Mouse (Mus musculus) adrenal gland, adult 18-20 months (tissue): ENCODE data around the gene Plcd1. TPM values are rescaled to one million over a fixed set of nuclear protein-coding genes. Genes with fewer than 3 reads are reported as not detected.

ENCODE experiments used
- DNase-seq, 2 experiments: peaks; one replicate each; pipeline ENCODE4 v3.0.0; 2021 to 2022; ENCODE audit warnings: low spot score in 2 of 2
- microRNA-seq, 2 experiments: library from miRNA; unstranded; fragments of <30 nt; microRNA quantifications; one replicate each; pipeline ENCODE4 v1.2.0; 2021; ENCODE audit warnings: borderline number of aligned reads in 2 of 2
- total RNA-seq, 2 experiments: library from RNA; stranded (reverse); gene quantifications; 1 replicate in 1 of 2; 2 replicates in 1 of 2; pipeline ENCODE4 v1.2.3; 2021

Gene Plcd1
- total RNA-seq, 2 experiments from 2014 or later, result 7.0 to 10.9 TPM

DNA sequence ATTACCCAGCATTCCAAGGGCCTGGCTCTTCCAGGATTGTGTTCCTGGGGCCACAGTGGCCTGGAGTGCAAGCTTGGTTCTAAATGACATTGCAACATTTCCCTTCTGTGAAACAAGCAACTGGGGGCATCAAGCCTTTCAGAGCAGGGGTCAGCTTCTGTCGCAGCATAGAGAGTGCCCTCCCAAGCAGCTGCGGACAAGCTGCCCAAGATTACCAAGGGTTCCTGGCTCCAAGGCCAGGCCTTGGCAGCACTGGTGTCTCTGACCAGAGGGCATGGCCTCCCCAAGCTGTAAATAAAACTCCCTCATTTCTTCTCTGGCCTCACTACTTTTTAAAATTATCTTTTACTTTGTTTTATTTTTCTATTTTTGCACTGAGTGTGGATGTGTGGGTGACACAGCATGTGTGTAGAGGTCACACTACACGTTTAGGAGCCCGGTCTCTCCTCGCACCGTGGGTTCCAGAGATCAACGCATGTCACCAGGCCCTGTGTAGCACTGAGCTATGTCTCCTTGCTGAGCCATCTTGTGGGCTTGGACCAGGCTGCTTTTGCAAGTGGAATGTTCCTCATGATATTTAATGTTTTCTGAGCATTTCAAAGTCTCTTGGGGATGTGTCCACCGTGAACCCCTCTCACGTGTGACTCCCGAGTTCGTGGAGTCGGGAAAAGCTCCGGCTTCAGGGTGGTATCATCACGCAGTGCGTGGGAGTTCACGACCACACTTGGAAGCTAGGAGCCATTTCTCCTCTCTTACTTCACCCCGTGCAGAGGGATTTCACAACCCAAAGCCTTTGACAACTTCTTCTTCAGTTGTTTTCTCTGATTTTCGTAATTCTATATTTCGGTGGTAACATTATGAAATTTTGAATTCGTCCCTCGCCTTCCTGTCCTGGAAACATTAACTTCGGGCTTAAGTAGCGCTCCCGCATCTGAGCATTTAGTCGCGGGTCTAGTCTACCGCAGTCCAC is 64.8 kb downstream of the Plcd1 start:
- DNase-seq, result no peak

GRCm38 (mm10) chr9:119027337-119027736 is 66.0 kb downstream of the Plcd1 start:
- no peak for DNase-seq

GRCm38 (mm10) chr9:119025832-119026331 is 67.4 kb downstream of the Plcd1 start:
- no peak for DNase-seq

DNA sequence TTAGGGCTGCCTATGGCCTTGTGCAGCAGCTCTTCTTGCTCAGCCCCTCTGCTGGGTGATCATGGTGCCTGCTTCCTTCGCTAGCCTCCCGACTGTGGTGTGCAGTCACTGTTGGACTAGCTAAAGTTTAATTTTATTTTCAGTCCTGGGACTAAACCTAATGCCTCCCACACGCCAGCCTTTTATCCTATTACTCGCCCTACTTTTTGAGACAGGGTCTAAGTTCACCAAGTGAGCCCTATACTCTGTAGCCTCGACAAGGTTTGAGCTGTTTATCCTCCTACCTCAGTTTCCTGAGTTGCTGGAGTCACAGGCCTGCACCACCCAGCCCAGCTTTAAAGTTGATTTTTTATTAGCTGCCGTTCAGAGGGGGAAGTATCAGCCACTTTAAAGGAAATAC is 68.0 kb downstream of the Plcd1 start:
- DNase-seq, result no peak

DNA sequence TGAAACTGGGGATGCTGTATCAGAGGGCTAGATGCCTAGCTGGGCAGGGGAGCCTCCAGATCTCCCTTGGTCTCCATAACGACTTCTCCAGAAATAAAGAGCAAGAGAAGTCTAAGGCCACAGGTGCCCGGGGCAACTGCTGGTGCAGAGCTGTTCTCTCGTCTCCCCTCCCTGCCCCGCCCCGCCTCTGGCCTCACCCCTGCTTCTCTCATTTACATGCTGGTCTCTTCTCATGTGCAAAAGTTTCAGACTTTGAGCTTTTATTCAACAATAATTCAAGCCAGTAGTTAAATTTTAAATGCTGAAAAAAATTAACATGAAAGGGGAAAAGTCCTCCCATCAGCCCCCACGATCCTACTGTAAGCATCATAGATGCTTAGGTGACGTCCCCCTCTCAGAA is 71.6 kb downstream of the Plcd1 start:
- DNase-seq, result no peak

Small RNA genes lying within 50 kb of the gene (microRNA-seq; reads per million reads assigned to microRNA genes)
- 19.6 to 198 reads per million in 2 experiments for gene Mir26a-1

Other genes starting within 250 kb of the Plcd1 start
- 10 to 100 TPM; 28.8 to 37.7 TPM for gene Ctdspl, start 167.0 kb downstream of the Plcd1 start, total RNA-seq
- gene Vill, start 40.7 kb downstream of the Plcd1 start, total RNA-seq, result 1 to 10 TPM; 1.6 to 1.7 TPM
- 1 to 10 TPM; 1.6 to 3.3 TPM for gene Dlec1, start 9.0 kb upstream of the Plcd1 start, total RNA-seq
- 10 to 100 TPM; 18.4 to 21.4 TPM for gene Acaa1b, start 63.6 kb upstream of the Plcd1 start, total RNA-seq
- gene Gm47289, start 65.7 kb upstream of the Plcd1 start, total RNA-seq, result not detected
- not detected for gene Slc22a13, start 115.6 kb upstream of the Plcd1 start, total RNA-seq
- gene Oxsr1, start 228.9 kb upstream of the Plcd1 start, total RNA-seq, result 10 to 100 TPM; 30.7 to 35.3 TPM
- gene Acaa1a, start 246.2 kb upstream of the Plcd1 start, total RNA-seq, result 100 to 1,000 TPM; 119 to 124 TPM
- 10 to 100 TPM; 28.0 to 30.3 TPM for gene Myd88, start 247.9 kb upstream of the Plcd1 start, total RNA-seq